25 mouse cellular contexts compared by ENCODE assay signal in the genomic region with DNA sequence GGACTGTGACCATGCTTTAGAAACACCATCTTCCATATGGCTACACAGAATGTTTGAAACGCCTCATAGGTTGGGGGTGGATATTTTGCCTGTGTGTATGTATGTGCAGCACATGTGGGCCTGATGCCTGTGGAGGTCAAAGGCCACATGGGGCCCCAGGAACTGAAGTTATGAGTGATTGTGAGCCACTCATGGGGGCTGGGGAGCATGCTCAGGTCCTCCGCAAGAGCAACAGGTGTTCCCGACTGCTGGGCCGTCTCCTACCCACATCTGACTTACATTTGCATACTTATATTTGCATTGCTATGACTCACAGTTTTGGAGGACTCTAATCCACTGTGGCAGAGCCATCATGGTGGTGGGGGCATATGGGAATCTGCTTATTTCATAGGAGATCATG.
"Had no signal": no experiment of that assay in that cellular context is flagged by ENCODE, and none has a peak within 500 bp of the region (broad histone marks: within the 10 kb centered on the region; RNA-seq: fewer than 3 reads in every experiment).

No protein-coding gene starts in this region.

- ATAC-seq: hindbrain, embryonic 16.5 days; inflammation-experienced regulatory T-cells, adult 6 months; intestine, embryonic 15.5 days had no signal

- H3K4me3 ChIP-seq: heart, adult 2 months; heart, embryonic 10.5 days; heart, embryonic 12.5 days; hindbrain, embryonic 10.5 days; hindbrain, embryonic 12.5 days; intestine, embryonic 15.5 days; layer of hippocampus, adult 2 months; left cerebral cortex, adult 2 months; limb, embryonic 12.5 days; liver, embryonic 13.5 days; liver, embryonic 15.5 days had no signal

- H3K9ac ChIP-seq: heart, embryonic 12.5 days; hindbrain, embryonic 12.5 days; hindbrain, embryonic 14.5 days; intestine, embryonic 15.5 days; limb, embryonic 12.5 days; liver, embryonic 13.5 days; liver, embryonic 15.5 days had no signal

- H3K9me3 ChIP-seq: heart, embryonic 10.5 days; hindbrain, embryonic 10.5 days; intestine, embryonic 15.5 days; liver, embryonic 13.5 days; liver, embryonic 15.5 days had no signal

- H3K27ac ChIP-seq: heart, adult 2 months; heart, embryonic 10.5 days; hindbrain, embryonic 10.5 days; hindbrain, embryonic 12.5 days; hindbrain, embryonic 14.5 days; intestine, embryonic 15.5 days; layer of hippocampus, adult 2 months; left cerebral cortex, adult 2 months; limb, embryonic 12.5 days; liver, embryonic 13.5 days; liver, embryonic 15.5 days had no signal

- H3K4me2 ChIP-seq: heart, embryonic 12.5 days; hindbrain, embryonic 12.5 days; hindbrain, embryonic 14.5 days; intestine, embryonic 15.5 days; limb, embryonic 12.5 days; liver, embryonic 11.5 days; liver, embryonic 13.5 days; liver, embryonic 15.5 days had no signal

- H3K27me3 ChIP-seq: heart, embryonic 12.5 days; hindbrain, embryonic 12.5 days; intestine, embryonic 15.5 days; limb, embryonic 12.5 days; liver, embryonic 13.5 days; liver, embryonic 15.5 days had no signal

- DNase-seq: gastrocnemius, postnatal 10 days; gastrocnemius, postnatal 25 days; heart, adult 2 months; heart, postnatal 10 days; heart, postnatal 4 days; kidney, adult 18-20 months; kidney, adult 8-10 months; kidney, postnatal 10 days; kidney, postnatal 25 days; kidney, postnatal 4 days; liver; liver, embryonic 13.5 days had no signal
